Mouse (Mus musculus): ENCODE data around the gene Zfp786. TPM values are rescaled to one million over a fixed set of nuclear protein-coding genes. Genes with fewer than 3 reads are reported as not detected.

The Zfp786 gene
- total and polyA plus RNA-seq, 3 experiments = 0.26 to 9.3 (median 1.1) TPM

DNA sequence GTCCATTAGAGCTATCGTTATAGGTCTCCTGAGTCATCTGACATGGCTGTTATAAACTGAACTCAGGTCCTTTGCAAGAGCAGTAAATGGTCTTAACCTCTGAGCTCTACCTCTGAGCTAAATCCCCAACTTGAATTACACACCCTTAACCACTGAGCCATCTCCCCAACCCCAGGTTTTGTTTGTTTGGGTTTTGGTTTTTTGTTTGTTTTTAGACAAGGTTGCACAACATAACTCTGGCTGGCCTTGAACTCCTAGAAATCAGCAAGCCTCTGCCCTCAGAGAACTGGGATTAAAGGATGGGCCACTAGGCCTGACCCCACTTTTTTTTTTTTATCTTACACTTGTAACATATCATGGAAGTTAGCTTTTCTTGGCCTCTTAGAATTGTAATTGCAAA lies 14.5 kb downstream of the Zfp786 start:
- Histone ChIP-seq H3K9me3 (replicated peaks) (no peaks in the 10 kb centered on the region), H3K4me1 (ENCODE audit: insufficient read depth, low read depth, low read length) (peaks cover 19% of the 10 kb centered on the region), H3K36me3 (replicated peaks) (peaks cover 23% of the 10 kb centered on the region), H3K27me3 (ENCODE audit: insufficient read depth, low read length) (no peaks in the 10 kb centered on the region), H3K4me3 (ENCODE audit: low read depth, low read length) (no peak overlapping the region)
- TF ChIP-seq GATA1 (IDR thresholded peaks at IDR 0.05; ENCODE audit: borderline replicate concordance, low read length) (no peak), TAL1 (conservative IDR thresholded peaks at IDR 0.05; ENCODE audit: low read depth, low read length) (no peak), POLR2AphosphoS5 (IDR thresholded peaks at IDR 0.05; ENCODE audit: insufficient replicate concordance, low read depth, low read length) (no peak), GATA2 (IDR thresholded peaks at IDR 0.05; ENCODE audit: borderline replicate concordance, low read depth, low read length) (no peak), CTCF (IDR thresholded peaks at IDR 0.05; ENCODE audit: low read depth, low read length) (no peak)
- ATAC-seq (ENCODE audit: extremely low read depth, insufficient number of reproducible peaks, low FRiP score, poor library complexity, severe bottlenecking) (no peak), DNase-seq (ENCODE audit: low spot score) (no peak)

DNA sequence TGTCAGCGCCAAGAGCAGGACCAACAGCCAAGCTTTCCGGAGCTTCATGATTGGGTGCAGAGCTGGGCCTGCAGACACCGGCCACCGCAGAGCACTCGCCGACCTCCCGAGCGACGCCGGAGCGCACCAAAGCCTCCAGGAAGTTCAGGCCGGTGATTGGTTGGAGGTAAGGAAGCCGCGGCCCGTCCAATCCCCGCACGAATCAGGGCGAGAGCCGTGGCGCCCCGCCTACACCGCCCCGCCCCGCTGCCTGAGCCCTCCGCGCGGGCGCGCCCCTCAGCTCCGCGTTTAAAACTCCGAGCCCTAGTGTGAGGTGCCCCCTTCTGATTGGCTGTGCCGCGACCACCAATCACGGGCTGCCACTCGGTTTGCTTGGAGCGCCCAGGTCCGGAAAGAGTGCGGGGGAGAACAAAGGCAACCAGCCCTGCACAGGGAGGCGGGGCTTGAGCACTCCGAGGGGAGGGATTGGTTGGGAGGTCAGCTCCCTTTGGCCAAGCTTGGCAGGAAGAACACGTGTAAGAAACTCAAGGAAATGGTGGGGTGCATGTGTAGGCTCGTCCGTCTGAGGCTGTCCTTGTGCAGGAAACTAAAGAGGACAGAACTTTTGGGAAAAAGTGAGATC lies 17.3 kb downstream of the Zfp786 start, which contains the start of gene Pdia4:
Gene Pdia4, minus strand, starts transcription at position 174 of the 622 bp plus-strand sequence.
- peak; percentile 96 for ATAC-seq (ENCODE audit: extremely low read depth, insufficient number of reproducible peaks, low FRiP score, poor library complexity, severe bottlenecking)
- no peak for TF ChIP-seq GATA1 (IDR thresholded peaks at IDR 0.05; ENCODE audit: borderline replicate concordance, low read length)

GRCm38 (mm10) chr6:47812271-47812915 lies 18.3 kb downstream of the Zfp786 start:
- H3K9me3 ChIP-seq (replicated peaks) = no peaks in the 10 kb centered on the region
- H3K4me1 ChIP-seq (ENCODE audit: insufficient read depth, low read depth, low read length) = peaks cover 25% of the 10 kb centered on the region
- peak overlapping the region; percentile 85 for H3K4me3 ChIP-seq (ENCODE audit: low read depth, low read length)
- TF ChIP-seq CTCF (IDR thresholded peaks at IDR 0.05; ENCODE audit: low read depth, low read length) = no peak
- TF ChIP-seq GATA1 (IDR thresholded peaks at IDR 0.05; ENCODE audit: borderline replicate concordance, low read length) = no peak
- no peak for TF ChIP-seq GATA2 (IDR thresholded peaks at IDR 0.05; ENCODE audit: borderline replicate concordance, low read depth, low read length)
- TF ChIP-seq POLR2AphosphoS5 (IDR thresholded peaks at IDR 0.05; ENCODE audit: insufficient replicate concordance, low read depth, low read length) = no peak
- no peak for TF ChIP-seq TAL1 (conservative IDR thresholded peaks at IDR 0.05; ENCODE audit: low read depth, low read length)
- peaks cover 32% of the 10 kb centered on the region for H3K36me3 ChIP-seq (replicated peaks)
- no peaks in the 10 kb centered on the region for H3K27me3 ChIP-seq (ENCODE audit: insufficient read depth, low read length)
- ATAC-seq (ENCODE audit: extremely low read depth, insufficient number of reproducible peaks, low FRiP score, poor library complexity, severe bottlenecking) = no peak
- no peak for DNase-seq (ENCODE audit: low spot score)

More for the DNA sequence above, 17.3 kb downstream of the Zfp786 start, which contains the start of gene Pdia4:
- peak; percentile 99 for DNase-seq (ENCODE audit: low spot score)
- H3K27me3 ChIP-seq (ENCODE audit: insufficient read depth, low read length) = no peaks in the 10 kb centered on the region
- peaks cover 23% of the 10 kb centered on the region for H3K4me1 ChIP-seq (ENCODE audit: insufficient read depth, low read depth, low read length)
- H3K9me3 ChIP-seq (replicated peaks) = no peaks in the 10 kb centered on the region
- H3K36me3 ChIP-seq (replicated peaks) = peaks cover 23% of the 10 kb centered on the region
- H3K4me3 ChIP-seq (ENCODE audit: low read depth, low read length) = peak within 1 kb of the TSS; percentile 85

DNA sequence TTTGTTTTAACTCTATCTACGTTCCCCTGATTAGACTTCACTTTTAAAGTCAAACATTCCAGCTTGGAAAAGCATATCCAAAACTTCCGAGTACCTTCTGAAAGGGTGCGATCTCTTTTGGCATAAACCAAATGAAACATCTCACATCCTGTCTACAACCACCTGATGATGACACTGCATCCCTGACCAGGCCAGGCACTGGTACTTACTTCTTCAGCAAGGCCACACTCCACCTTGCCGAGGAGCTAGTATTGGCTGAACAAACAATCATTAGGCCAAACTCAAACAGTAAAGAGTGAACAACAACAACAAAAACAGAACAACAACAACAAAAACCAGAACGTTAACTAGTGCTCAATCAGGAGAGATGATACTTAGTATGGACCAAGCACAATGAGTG lies 19.3 kb downstream of the Zfp786 start:
- no peak for DNase-seq (ENCODE audit: low spot score)
- Histone ChIP-seq H3K4me1 (ENCODE audit: insufficient read depth, low read depth, low read length) (peaks cover 25% of the 10 kb centered on the region), H3K4me3 (ENCODE audit: low read depth, low read length) (peak overlapping the region; percentile 85; the same call in 1 of the 2 replicates), H3K36me3 (replicated peaks) (peaks cover 41% of the 10 kb centered on the region), H3K27me3 (ENCODE audit: insufficient read depth, low read length) (no peaks in the 10 kb centered on the region), H3K9me3 (replicated peaks) (no peaks in the 10 kb centered on the region)
- TF ChIP-seq GATA2 (IDR thresholded peaks at IDR 0.05; ENCODE audit: borderline replicate concordance, low read depth, low read length) (no peak), TAL1 (conservative IDR thresholded peaks at IDR 0.05; ENCODE audit: low read depth, low read length) (no peak), POLR2AphosphoS5 (IDR thresholded peaks at IDR 0.05; ENCODE audit: insufficient replicate concordance, low read depth, low read length) (no peak)
- ATAC-seq (ENCODE audit: extremely low read depth, insufficient number of reproducible peaks, low FRiP score, poor library complexity, severe bottlenecking) = no peak

- H3K4me3 ChIP-seq (ENCODE audit: low read depth, low read length) = no peak overlapping the region
- H3K9me3 ChIP-seq (replicated peaks) = no peaks in the 10 kb centered on the region
- TF ChIP-seq POLR2AphosphoS5 (IDR thresholded peaks at IDR 0.05; ENCODE audit: insufficient replicate concordance, low read depth, low read length) = no peak
- TF ChIP-seq TAL1 (conservative IDR thresholded peaks at IDR 0.05; ENCODE audit: low read depth, low read length) = no peak
- TF ChIP-seq CTCF (IDR thresholded peaks at IDR 0.05; ENCODE audit: low read depth, low read length) = no peak
- TF ChIP-seq GATA2 (IDR thresholded peaks at IDR 0.05; ENCODE audit: borderline replicate concordance, low read depth, low read length) = no peak
- TF ChIP-seq GATA1 (IDR thresholded peaks at IDR 0.05; ENCODE audit: borderline replicate concordance, low read length) = no peak
- DNase-seq (ENCODE audit: low spot score) = no peak
- ATAC-seq (ENCODE audit: extremely low read depth, insufficient number of reproducible peaks, low FRiP score, poor library complexity, severe bottlenecking) = no peak
- peaks cover 25% of the 10 kb centered on the region for H3K4me1 ChIP-seq (ENCODE audit: insufficient read depth, low read depth, low read length)
- H3K27me3 ChIP-seq (ENCODE audit: insufficient read depth, low read length) = no peaks in the 10 kb centered on the region
- peaks cover 52% of the 10 kb centered on the region for H3K36me3 ChIP-seq (replicated peaks)
Measured at GRCm38 (mm10) chr6:47810181-47810580, 20.5 kb downstream of the Zfp786 start.

GRCm38 (mm10) chr6:47809053-47809452 lies 21.6 kb downstream of the Zfp786 start:
- ATAC-seq (ENCODE audit: extremely low read depth, insufficient number of reproducible peaks, low FRiP score, poor library complexity, severe bottlenecking) = no peak

More at GRCm38 (mm10) chr6:47809053-47809452, 21.6 kb downstream of the Zfp786 start:
- no peaks in the 10 kb centered on the region for H3K27me3 ChIP-seq (ENCODE audit: insufficient read depth, low read length)
- no peak overlapping the region for H3K4me3 ChIP-seq (ENCODE audit: low read depth, low read length)
- peaks cover 25% of the 10 kb centered on the region for H3K4me1 ChIP-seq (ENCODE audit: insufficient read depth, low read depth, low read length)
- peaks cover 63% of the 10 kb centered on the region for H3K36me3 ChIP-seq (replicated peaks)
- H3K9me3 ChIP-seq (replicated peaks) = no peaks in the 10 kb centered on the region
- no peak for DNase-seq (ENCODE audit: low spot score)
- TF ChIP-seq GATA1 (IDR thresholded peaks at IDR 0.05; ENCODE audit: borderline replicate concordance, low read length) (no peak), POLR2AphosphoS5 (IDR thresholded peaks at IDR 0.05; ENCODE audit: insufficient replicate concordance, low read depth, low read length) (no peak), GATA2 (IDR thresholded peaks at IDR 0.05; ENCODE audit: borderline replicate concordance, low read depth, low read length) (no peak), TAL1 (conservative IDR thresholded peaks at IDR 0.05; ENCODE audit: low read depth, low read length) (no peak), CTCF (IDR thresholded peaks at IDR 0.05; ENCODE audit: low read depth, low read length) (no peak)

All from G1E (cell line).